Mouse (Mus musculus) gastrocnemius, adult 2 months (tissue): ENCODE measurements around the gene Lyl1. TPM values are rescaled to one million over a fixed set of nuclear protein-coding genes. Genes with fewer than 3 reads are reported as not detected.

Experiments used
- DNase-seq: peaks from one replicate; pipeline ENCODE4 v3.0.0; 2022
- H3K27ac ChIP-seq: fragments of 200-600 bp; 2 replicates; pipeline ENCODE4 v1.8.1; 2022; ENCODE audit warnings: mild to moderate bottlenecking
- H3K4me3 ChIP-seq: fragments of 200-600 bp; 2 replicates; pipeline ENCODE4 v1.8.1; 2022; ENCODE audit warnings: mild to moderate bottlenecking, moderate library complexity
- CTCF ChIP-seq: fragments of 200-600 bp; IDR thresholded peaks from 2 replicates; pipeline ENCODE4 v1.8.1; 2022; ENCODE audit warnings: antibody characterized with exemption, mild to moderate bottlenecking, moderate library complexity
- intact Hi-C: fragments of 180-260 bp; cut with DNase I; formaldehyde crosslinking; loops from one replicate; pipeline ENCODE4 v1.15.1; 2025
- total RNA-seq, 2 experiments: library from RNA; stranded (reverse); gene quantifications; 2 replicates each; pipeline ENCODE4 v1.2.3; 2021

Lyl1 gene
- total RNA-seq, 2 experiments from 2014 or later: 1.1 to 1.3 TPM

DNA sequence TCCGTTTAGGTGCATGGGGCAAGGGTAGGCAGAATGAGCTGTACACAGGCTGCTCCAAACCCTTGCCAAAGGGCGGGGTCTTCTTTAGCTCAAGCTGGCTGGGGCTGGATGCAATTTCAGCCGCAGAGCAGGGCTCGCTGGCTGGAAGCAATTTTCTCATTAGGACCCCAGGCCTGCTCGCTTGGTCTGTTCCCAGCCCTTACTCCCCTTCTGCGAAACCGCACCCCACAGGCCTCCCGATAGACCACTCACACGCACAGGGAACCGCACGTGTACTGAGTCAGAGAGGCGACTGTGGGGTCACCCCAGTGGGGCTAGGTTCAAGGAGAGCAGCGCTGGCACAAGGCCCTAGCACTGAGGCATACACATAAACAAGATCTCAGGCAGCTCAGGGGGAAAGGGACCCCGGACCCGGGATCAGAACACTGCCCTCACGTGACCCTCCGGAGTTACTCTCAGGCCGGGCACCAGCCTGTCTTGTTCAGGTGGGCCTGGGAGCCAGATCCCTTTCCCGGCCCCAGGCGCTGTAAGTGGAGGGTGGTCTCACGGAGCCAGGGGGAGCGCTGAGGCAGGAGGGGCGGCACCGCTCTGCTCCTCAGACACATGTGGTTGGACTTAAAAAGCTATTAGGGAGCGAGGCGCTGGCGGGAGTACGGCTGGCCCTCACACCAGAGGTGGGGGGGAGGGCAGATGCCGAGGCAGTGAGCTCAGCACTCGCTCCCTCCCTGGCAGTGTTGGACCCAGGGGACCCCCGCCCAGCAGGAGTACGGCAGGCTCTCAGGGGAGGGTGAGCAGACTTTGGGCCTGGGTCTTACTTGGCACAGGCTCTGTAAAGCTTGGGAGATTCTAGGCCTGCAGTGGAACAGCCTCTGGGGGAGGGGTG lies 41.2 kb downstream of the Lyl1 start:
- DNase-seq: peak; percentile 88
- intact Hi-C loops: no loop called here
- TF ChIP-seq CTCF: no peak
- H3K27ac ChIP-seq: peak overlapping the region; percentile 91
- H3K4me3 ChIP-seq: peak overlapping the region; percentile 60

DNA sequence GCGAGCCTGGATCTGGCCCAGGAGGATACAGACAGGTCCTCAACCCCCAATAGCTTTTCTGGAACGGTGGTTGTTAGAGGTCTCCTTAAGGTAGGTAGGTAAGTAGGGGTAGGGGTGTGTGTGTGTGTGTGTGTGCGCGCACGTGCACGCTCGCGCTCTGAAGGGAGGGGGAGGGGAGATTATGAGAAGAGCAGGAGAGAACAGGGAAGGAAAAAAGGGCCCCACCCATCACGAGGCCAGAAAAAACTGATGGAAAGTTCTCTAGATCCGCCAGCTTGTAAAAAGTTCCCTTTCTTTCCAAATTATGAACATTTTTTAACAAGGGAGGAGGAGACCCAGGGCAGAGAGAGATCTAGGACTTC lies 41.8 kb downstream of the Lyl1 start:
- peak overlapping the region; percentile 60 for H3K4me3 ChIP-seq
- DNase-seq: peak; percentile 67
- intact Hi-C loops: no loop called here
- TF ChIP-seq CTCF: no peak
- H3K27ac ChIP-seq: peak overlapping the region; percentile 91

DNA sequence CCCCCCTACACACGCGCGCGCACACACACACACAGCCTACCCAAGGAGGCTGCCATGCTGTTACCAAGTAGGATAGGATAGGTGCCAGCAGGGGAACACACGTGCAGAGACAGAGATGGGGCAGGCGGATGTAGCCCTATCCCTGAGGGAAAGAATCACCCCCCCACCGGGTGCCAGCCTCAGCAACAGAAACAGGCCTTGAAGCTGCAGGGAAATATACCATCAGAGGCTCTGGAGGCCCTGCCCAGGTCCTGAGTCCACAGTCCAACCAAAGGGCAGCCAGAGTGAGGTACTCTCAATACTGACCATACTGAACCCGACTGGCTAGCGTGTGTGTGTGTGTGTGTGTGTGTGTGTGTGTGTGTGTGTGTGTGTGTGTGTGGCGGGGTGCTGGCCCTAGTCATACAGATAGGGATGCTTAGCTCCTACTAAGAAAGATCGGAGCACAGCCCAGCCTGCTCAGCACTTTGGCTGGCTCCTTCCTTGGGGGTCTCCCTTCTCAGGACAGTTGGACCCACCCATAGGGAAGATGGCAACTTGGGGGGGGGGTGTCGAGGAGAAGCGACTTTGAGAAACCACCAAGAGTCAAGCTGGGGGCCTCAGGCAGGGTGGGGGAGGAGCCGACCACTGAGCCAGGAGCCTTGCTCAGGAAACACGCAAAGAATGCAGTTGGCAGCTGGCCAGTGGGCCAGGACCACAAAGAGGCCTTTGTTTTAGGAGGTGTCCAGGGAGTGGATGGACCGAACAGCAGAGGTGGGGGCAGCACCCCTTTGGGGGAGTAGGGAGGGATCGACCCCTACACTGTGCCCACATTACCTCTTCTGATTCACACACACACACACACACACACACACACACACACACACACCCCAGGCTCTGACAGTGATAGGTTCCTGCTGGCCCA lies 42.5 kb downstream of the Lyl1 start:
- intact Hi-C loops: no loop called here
- no peak for TF ChIP-seq CTCF
- peak overlapping the region; percentile 60 for H3K4me3 ChIP-seq

GRCm38 (mm10) chr8:84745032-84745925 lies 44.0 kb downstream of the Lyl1 start:
- Histone ChIP-seq H3K27ac (peak overlapping the region; percentile 91), H3K4me3 (peak overlapping the region; percentile 26)
- peak; percentile 75 for DNase-seq
- intact Hi-C loops: no loop called here
- peak; percentile 16; the same call in 1 of the 2 replicates for TF ChIP-seq CTCF

More for the DNA sequence above, 42.5 kb downstream of the Lyl1 start:
- DNase-seq: peak; percentile 84
- H3K27ac ChIP-seq: peak overlapping the region; percentile 91

DNA sequence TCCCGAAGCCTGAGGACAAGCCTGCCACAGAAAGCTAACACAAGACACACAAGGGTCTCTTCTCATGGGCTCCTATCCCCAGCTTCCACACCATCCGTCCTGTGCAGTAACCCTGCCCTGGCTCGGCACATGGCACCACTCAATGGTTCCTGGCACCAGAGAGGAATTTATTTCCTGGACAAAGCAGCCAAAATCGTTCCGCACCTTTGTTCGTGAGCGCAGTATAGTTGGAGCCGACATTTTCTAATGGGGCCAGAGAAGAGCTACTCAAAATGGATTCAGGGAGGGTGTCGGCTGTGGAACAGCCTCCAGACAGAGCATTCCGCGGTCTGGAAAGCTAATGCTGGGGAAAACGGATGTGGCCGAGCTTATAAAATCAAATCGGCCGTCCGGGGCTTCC lies 48.3 kb downstream of the Lyl1 start:
- DNase-seq: no peak
- intact Hi-C loops: loop anchor here (2.0 kb wide), 1 partner anchor 15 kb away; no protein-coding TSS in a partner anchor
- Histone ChIP-seq H3K4me3 (peak overlapping the region; percentile 49), H3K27ac (peak overlapping the region; percentile 78)
- TF ChIP-seq CTCF: no peak

GRCm38 (mm10) chr8:84752734-84753582 lies 51.7 kb downstream of the Lyl1 start:
- intact Hi-C loops: no loop called here
- no peak for DNase-seq
- TF ChIP-seq CTCF: no peak

More at GRCm38 (mm10) chr8:84752734-84753582, 51.7 kb downstream of the Lyl1 start:
- H3K27ac ChIP-seq: peak overlapping the region; percentile 63; the same call in 1 of the 2 replicates
- H3K4me3 ChIP-seq: no peak overlapping the region

Other genes starting within 250 kb of the Lyl1 start
- 1 to 10 TPM; 5.9 to 6.5 TPM for gene Ier2, start 38.6 kb upstream of the Lyl1 start, total RNA-seq
- 10 to 100 TPM; 45.6 to 57.5 TPM for gene Trmt1, start 15.2 kb upstream of the Lyl1 start, total RNA-seq
- gene Nacc1, start 13.6 kb upstream of the Lyl1 start, total RNA-seq: 10 to 100 TPM; 18.7 to 24.3 TPM
- under 1 TPM; 0.36 to 0.78 TPM for gene G430095P16Rik, start 21.6 kb downstream of the Lyl1 start, total RNA-seq
- gene Nfix, start 98.9 kb downstream of the Lyl1 start, total RNA-seq: 100 to 1,000 TPM; 465 to 558 TPM
- gene Dand5, start 121.4 kb downstream of the Lyl1 start, total RNA-seq: 10 to 100 TPM; 10.2 to 14.3 TPM
- gene Gadd45gip1, start 130.1 kb downstream of the Lyl1 start, total RNA-seq: 10 to 100 TPM; 16.2 to 30.4 TPM
- 100 to 1,000 TPM; 159 to 172 TPM for gene Rad23a, start 139.2 kb downstream of the Lyl1 start, total RNA-seq
- 100 to 1,000 TPM; 149 to 205 TPM for gene Calr, start 145.5 kb downstream of the Lyl1 start, total RNA-seq
- gene Farsa, start 155.5 kb downstream of the Lyl1 start, total RNA-seq: 10 to 100 TPM; 23.8 to 24.9 TPM
- 1 to 10 TPM; 1.2 to 1.8 TPM for gene Syce2, start 170.7 kb downstream of the Lyl1 start, total RNA-seq
- gene Gcdh, start 192.5 kb downstream of the Lyl1 start, total RNA-seq: 10 to 100 TPM; 33.9 to 51.1 TPM
- not detected for gene Klf1, start 200.5 kb downstream of the Lyl1 start, total RNA-seq
- 1 to 10 TPM; 4.0 to 8.4 TPM for gene Dnase2a, start 207.1 kb downstream of the Lyl1 start, total RNA-seq
- under 1 TPM in 1 of 2 experiments, not detected in 1; 0.17 TPM for gene Mast1, start 235.9 kb downstream of the Lyl1 start, total RNA-seq
- not detected for gene Rtbdn, start 245.5 kb downstream of the Lyl1 start, total RNA-seq